Mouse (Mus musculus) megakaryocyte-erythroid progenitor cell, adult 5 weeks (primary cell): ENCODE data around the gene Ndn. TPM values are rescaled to one million over a fixed set of nuclear protein-coding genes. Genes with fewer than 3 reads are reported as not detected.

Source experiments
- polyA plus RNA-seq: library from polyadenylated mRNA; stranded (reverse); fragments of >175 nt; gene quantifications from 2 replicates; pipeline ENCODE4 v1.2.3, GENCODE M21; 2012

The Ndn gene
- 0.16 and 0.45 TPM in 2 replicates for polyA plus RNA-seq

GRCm38 (mm10) chr7:62346269-62346668, at the start of gene Ndn:
TSS of gene Ndn (plus strand) at chr7:62346569.

GRCm38 (mm10) chr7:62376510-62377304, 30.3 kb downstream of the Ndn start, which contains the start of gene Magel2:
TSS of gene Magel2 (plus strand) at chr7:62377010.

Other genes with a start within 250 kb of the Ndn start
- gene Magel2, start 30.4 kb downstream of the Ndn start, polyA plus RNA-seq = not detected in 2 replicates
- 0.30 and 0.53 TPM in 2 replicates for gene Mkrn3, start 73.6 kb downstream of the Ndn start, polyA plus RNA-seq
- 3.0 and 4.0 TPM in 2 replicates for gene Peg12, start 117.9 kb downstream of the Ndn start, polyA plus RNA-seq